Mouse (Mus musculus): ENCODE results near the gene Ptgdr2. TPM values are rescaled to one million over a fixed set of nuclear protein-coding genes. Genes with fewer than 3 reads are reported as not detected.

Ptgdr2 gene
- polyA plus RNA-seq, 1 experiment from 2014 or later: 0.11 TPM

- H3K36me3 ChIP-seq (ENCODE audit: control insufficient read depth, insufficient read depth, low read length): peaks cover 29% of the 10 kb centered on the region
- peak overlapping the region; percentile 76 for H3K27ac ChIP-seq (ENCODE audit: low read depth, low read length)
- 1% methylated on average over 40 of the region's 40 CpGs for WGBS
- H3K4me1 ChIP-seq (ENCODE audit: control insufficient read depth, insufficient read depth, low read length): peaks cover 9% of the 10 kb centered on the region
- peak overlapping the region; percentile 81 for H3K4me2 ChIP-seq (ENCODE audit: low read depth, low read length)
- H3K4me3 ChIP-seq (ENCODE audit: low read depth, low read length): peak overlapping the region; percentile 33
- H3K9ac ChIP-seq (replicated peaks; ENCODE audit: low read depth, low read length): peak overlapping the region; percentile 57
- ATAC-seq (ENCODE audit: low read depth): peak; percentile 84
- H3K27me3 ChIP-seq (ENCODE audit: control insufficient read depth, insufficient read depth, low read length): no peaks in the 10 kb centered on the region
- H3K9me3 ChIP-seq (ENCODE audit: control insufficient read depth, low read length): no peaks in the 10 kb centered on the region
These were observed 4.0 kb downstream of the Ptgdr2 start for GRCm38 (mm10) chr19:10940801-10941457.

DNA sequence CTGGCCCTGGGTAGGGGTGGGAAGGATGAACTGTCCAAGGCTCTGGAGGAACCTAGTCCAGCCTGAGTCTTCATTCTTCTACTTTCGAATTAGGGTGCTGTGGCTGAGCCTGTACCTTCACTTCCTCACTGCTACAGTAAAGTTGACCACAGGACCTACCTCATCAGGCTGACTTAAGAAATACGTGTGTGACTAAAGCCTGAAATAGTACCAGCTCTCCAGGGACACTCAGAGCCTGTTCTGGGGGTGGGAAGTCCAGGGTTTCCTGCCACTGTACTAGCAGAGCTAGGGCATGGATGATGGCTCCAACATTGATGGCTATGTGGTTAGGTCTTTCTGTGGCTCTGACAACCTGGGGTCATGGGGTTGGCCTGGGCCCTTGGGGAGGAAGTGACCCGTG is 7.0 kb downstream of the Ptgdr2 start:
- no peak for ATAC-seq (ENCODE audit: low read depth)
- Histone ChIP-seq H3K27ac (ENCODE audit: low read depth, low read length) (no peak overlapping the region), H3K36me3 (ENCODE audit: control insufficient read depth, insufficient read depth, low read length) (peaks cover 29% of the 10 kb centered on the region), H3K27me3 (ENCODE audit: control insufficient read depth, insufficient read depth, low read length) (no peaks in the 10 kb centered on the region), H3K4me1 (ENCODE audit: control insufficient read depth, insufficient read depth, low read length) (peaks cover 26% of the 10 kb centered on the region), H3K4me3 (ENCODE audit: low read depth, low read length) (no peak overlapping the region), H3K9me3 (ENCODE audit: control insufficient read depth, low read length) (no peaks in the 10 kb centered on the region), H3K9ac (replicated peaks; ENCODE audit: low read depth, low read length) (no peak overlapping the region), H3K4me2 (ENCODE audit: low read depth, low read length) (no peak overlapping the region)
- WGBS: 90% methylated on average over 3 of the region's 3 CpGs

- peaks cover 20% of the 10 kb centered on the region for H3K4me1 ChIP-seq (ENCODE audit: control insufficient read depth, insufficient read depth, low read length)
- no peaks in the 10 kb centered on the region for H3K9me3 ChIP-seq (ENCODE audit: control insufficient read depth, low read length)
- WGBS: 90% methylated on average over 3 of the region's 3 CpGs
- H3K9ac ChIP-seq (replicated peaks; ENCODE audit: low read depth, low read length): no peak overlapping the region
- ATAC-seq (ENCODE audit: low read depth): no peak
- H3K27ac ChIP-seq (ENCODE audit: low read depth, low read length): no peak overlapping the region
- H3K27me3 ChIP-seq (ENCODE audit: control insufficient read depth, insufficient read depth, low read length): no peaks in the 10 kb centered on the region
- H3K4me3 ChIP-seq (ENCODE audit: low read depth, low read length): no peak overlapping the region
- H3K4me2 ChIP-seq (ENCODE audit: low read depth, low read length): no peak overlapping the region
- H3K36me3 ChIP-seq (ENCODE audit: control insufficient read depth, insufficient read depth, low read length): peaks cover 29% of the 10 kb centered on the region
These were observed 9.5 kb downstream of the Ptgdr2 start for GRCm38 (mm10) chr19:10946506-10946905.

- Histone ChIP-seq H3K9me3 (ENCODE audit: control insufficient read depth, low read length) (no peaks in the 10 kb centered on the region), H3K9ac (replicated peaks; ENCODE audit: low read depth, low read length) (peak overlapping the region; percentile 32; the same call in 1 of the 2 replicates), H3K4me1 (ENCODE audit: control insufficient read depth, insufficient read depth, low read length) (peaks cover 20% of the 10 kb centered on the region), H3K36me3 (ENCODE audit: control insufficient read depth, insufficient read depth, low read length) (peaks cover 27% of the 10 kb centered on the region), H3K27ac (ENCODE audit: low read depth, low read length) (no peak overlapping the region), H3K4me2 (ENCODE audit: low read depth, low read length) (peak overlapping the region; percentile 100), H3K27me3 (ENCODE audit: control insufficient read depth, insufficient read depth, low read length) (no peaks in the 10 kb centered on the region), H3K4me3 (ENCODE audit: low read depth, low read length) (peak overlapping the region; percentile 54; the same call in 1 of the 2 replicates)
- no peak for ATAC-seq (ENCODE audit: low read depth)
- 92% methylated on average over 5 of the region's 5 CpGs for WGBS
These were observed 10.3 kb downstream of the Ptgdr2 start for GRCm38 (mm10) chr19:10947219-10947618.

GRCm38 (mm10) chr19:10948416-10948815 is 11.5 kb downstream of the Ptgdr2 start:
- ATAC-seq (ENCODE audit: low read depth): 0 out of 2 replicates have a peak, but pooled peaks have one; percentile 1
- WGBS: under 1% methylated on average over 20 of the region's 20 CpGs

DNA sequence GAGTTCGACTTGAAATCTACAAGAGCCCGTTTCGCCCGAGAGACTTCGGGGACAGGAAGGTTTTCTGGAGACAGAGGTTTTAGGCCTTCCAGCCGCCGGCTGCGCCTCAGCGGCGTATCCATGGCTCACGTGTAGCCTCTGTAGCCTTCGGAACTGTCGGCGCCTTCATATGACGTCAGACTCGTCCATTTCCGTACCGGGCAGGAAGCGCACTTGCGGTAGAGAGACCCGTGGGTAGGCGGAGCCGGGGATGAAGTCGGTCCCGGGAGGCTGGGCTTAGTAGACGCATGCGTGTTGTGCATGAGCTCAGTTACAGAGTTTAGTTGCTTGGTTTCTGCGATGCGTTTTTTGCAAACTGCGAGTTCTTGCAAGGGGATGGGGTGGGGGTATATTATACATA is 12.2 kb downstream of the Ptgdr2 start, which contains the start of gene Ccdc86:
TSS of gene Ccdc86 (minus strand) at position 155 of the 400 bp plus-strand sequence.
- H3K9ac ChIP-seq (replicated peaks; ENCODE audit: low read depth, low read length): peak within 1 kb of the TSS; percentile 80
- peak within 1 kb of the TSS; percentile 54 for H3K4me3 ChIP-seq (ENCODE audit: low read depth, low read length)
- H3K36me3 ChIP-seq (ENCODE audit: control insufficient read depth, insufficient read depth, low read length): peaks cover 9% of the 10 kb centered on the region
- no peaks in the 10 kb centered on the region for H3K9me3 ChIP-seq (ENCODE audit: control insufficient read depth, low read length)
- WGBS: under 1% methylated on average over 30 of the region's 30 CpGs
- peak within 1 kb of the TSS; percentile 100 for H3K4me2 ChIP-seq (ENCODE audit: low read depth, low read length)
- ATAC-seq (ENCODE audit: low read depth): peak; percentile 99
- no peaks in the 10 kb centered on the region for H3K27me3 ChIP-seq (ENCODE audit: control insufficient read depth, insufficient read depth, low read length)
- peak within 1 kb of the TSS; percentile 39; the same call in 1 of the 2 replicates for H3K27ac ChIP-seq (ENCODE audit: low read depth, low read length)
- H3K4me1 ChIP-seq (ENCODE audit: control insufficient read depth, insufficient read depth, low read length): peaks cover 20% of the 10 kb centered on the region

More at GRCm38 (mm10) chr19:10948416-10948815, 11.5 kb downstream of the Ptgdr2 start:
- H3K36me3 ChIP-seq (ENCODE audit: control insufficient read depth, insufficient read depth, low read length): peaks cover 16% of the 10 kb centered on the region
- peak overlapping the region; percentile 100 for H3K4me2 ChIP-seq (ENCODE audit: low read depth, low read length)
- peaks cover 20% of the 10 kb centered on the region for H3K4me1 ChIP-seq (ENCODE audit: control insufficient read depth, insufficient read depth, low read length)
- no peak overlapping the region for H3K27ac ChIP-seq (ENCODE audit: low read depth, low read length)
- H3K4me3 ChIP-seq (ENCODE audit: low read depth, low read length): peak overlapping the region; percentile 54
- no peaks in the 10 kb centered on the region for H3K9me3 ChIP-seq (ENCODE audit: control insufficient read depth, low read length)
- no peaks in the 10 kb centered on the region for H3K27me3 ChIP-seq (ENCODE audit: control insufficient read depth, insufficient read depth, low read length)
- peak overlapping the region; percentile 80 for H3K9ac ChIP-seq (replicated peaks; ENCODE audit: low read depth, low read length)

- peak; percentile 1; the same call in 1 of the 2 replicates for ATAC-seq (ENCODE audit: low read depth)
- 34% methylated on average over 9 of the region's 9 CpGs for WGBS
- H3K4me3 ChIP-seq (ENCODE audit: low read depth, low read length): peak overlapping the region; percentile 54
These were observed 12.6 kb downstream of the Ptgdr2 start for GRCm38 (mm10) chr19:10949558-10949957.

DNA sequence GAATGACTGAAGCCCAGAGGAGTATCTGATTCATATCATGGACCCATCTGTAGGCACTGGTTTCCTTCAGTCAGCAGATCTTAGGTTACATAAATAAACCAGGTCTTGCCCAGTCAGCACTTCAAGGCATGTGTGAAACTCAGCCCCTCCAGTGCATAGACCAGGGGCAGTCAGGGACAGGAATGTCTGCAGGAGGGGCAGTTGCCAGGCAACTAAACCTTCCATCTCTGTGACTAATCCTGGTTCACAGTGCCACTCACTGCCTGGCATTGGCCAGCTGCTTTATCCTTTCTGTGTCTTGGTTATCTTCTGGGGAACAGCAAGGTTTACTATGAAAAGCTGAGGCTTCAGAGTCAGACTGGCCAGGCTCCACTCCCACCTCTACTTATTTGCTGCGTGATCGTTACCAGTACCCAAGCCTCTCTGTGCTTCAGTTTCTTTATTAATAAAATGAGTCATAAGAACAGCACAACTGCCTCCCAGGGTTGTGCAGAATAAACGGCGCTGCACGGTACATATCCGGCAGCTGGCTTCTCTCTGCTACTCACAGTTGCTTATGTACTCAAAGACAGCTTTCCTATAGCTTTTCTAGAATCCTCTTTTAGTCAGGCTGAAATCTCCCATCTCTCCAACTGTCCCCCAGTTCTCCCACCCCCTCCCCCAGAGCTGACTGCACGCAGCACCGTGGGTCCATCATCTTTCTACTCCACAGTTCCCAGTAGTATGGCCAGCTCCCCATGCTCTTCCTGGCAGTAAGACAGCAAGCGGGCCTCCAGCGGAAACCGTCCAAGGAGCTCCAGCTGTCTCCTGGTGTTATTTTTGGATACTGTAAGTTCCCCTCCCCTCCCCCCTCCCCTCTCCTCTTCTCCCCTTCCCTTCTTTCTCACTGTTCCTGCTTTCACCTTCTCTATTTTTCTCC is 15.3 kb downstream of the Ptgdr2 start:
- ATAC-seq (ENCODE audit: low read depth): no peak
- Histone ChIP-seq H3K4me2 (ENCODE audit: low read depth, low read length) (no peak overlapping the region), H3K36me3 (ENCODE audit: control insufficient read depth, insufficient read depth, low read length) (no peaks in the 10 kb centered on the region), H3K4me1 (ENCODE audit: control insufficient read depth, insufficient read depth, low read length) (peaks cover 15% of the 10 kb centered on the region), H3K9me3 (ENCODE audit: control insufficient read depth, low read length) (no peaks in the 10 kb centered on the region), H3K9ac (replicated peaks; ENCODE audit: low read depth, low read length) (no peak overlapping the region), H3K4me3 (ENCODE audit: low read depth, low read length) (no peak overlapping the region), H3K27ac (ENCODE audit: low read depth, low read length) (no peak overlapping the region), H3K27me3 (ENCODE audit: control insufficient read depth, insufficient read depth, low read length) (no peaks in the 10 kb centered on the region)
- WGBS: 73% methylated on average over 11 of the region's 11 CpGs

More at GRCm38 (mm10) chr19:10949558-10949957, 12.6 kb downstream of the Ptgdr2 start:
- H3K9me3 ChIP-seq (ENCODE audit: control insufficient read depth, low read length): no peaks in the 10 kb centered on the region
- peak overlapping the region; percentile 39; the same call in 1 of the 2 replicates for H3K27ac ChIP-seq (ENCODE audit: low read depth, low read length)
- H3K36me3 ChIP-seq (ENCODE audit: control insufficient read depth, insufficient read depth, low read length): peaks cover 4% of the 10 kb centered on the region; the same call in 1 of the 2 replicates
- H3K4me1 ChIP-seq (ENCODE audit: control insufficient read depth, insufficient read depth, low read length): peaks cover 20% of the 10 kb centered on the region
- H3K27me3 ChIP-seq (ENCODE audit: control insufficient read depth, insufficient read depth, low read length): no peaks in the 10 kb centered on the region
- peak overlapping the region; percentile 28; the same call in 1 of the 2 replicates for H3K9ac ChIP-seq (replicated peaks; ENCODE audit: low read depth, low read length)
- H3K4me2 ChIP-seq (ENCODE audit: low read depth, low read length): peak overlapping the region; percentile 100

Measured in neural tube, embryonic 14.5 days (tissue).